Mouse (Mus musculus): Measurements from ENCODE around the gene Rpl18a. TPM values are rescaled to one million over a fixed set of nuclear protein-coding genes. Genes with fewer than 3 reads are reported as not detected.
"Not testable (repeated sequence)": the region's sequence is repeated elsewhere in the genome, so short reads cannot be mapped to it uniquely, and the experiment has no call there.

Rpl18a gene
- total RNA-seq, 2 experiments from 2014 or later = 1,014 to 1,053 TPM

GRCm38 (mm10) chr8:70903582-70903981 lies 6.4 kb upstream of the Rpl18a start:
- no peak for DNase-seq (ENCODE audit: low spot score)

DNA sequence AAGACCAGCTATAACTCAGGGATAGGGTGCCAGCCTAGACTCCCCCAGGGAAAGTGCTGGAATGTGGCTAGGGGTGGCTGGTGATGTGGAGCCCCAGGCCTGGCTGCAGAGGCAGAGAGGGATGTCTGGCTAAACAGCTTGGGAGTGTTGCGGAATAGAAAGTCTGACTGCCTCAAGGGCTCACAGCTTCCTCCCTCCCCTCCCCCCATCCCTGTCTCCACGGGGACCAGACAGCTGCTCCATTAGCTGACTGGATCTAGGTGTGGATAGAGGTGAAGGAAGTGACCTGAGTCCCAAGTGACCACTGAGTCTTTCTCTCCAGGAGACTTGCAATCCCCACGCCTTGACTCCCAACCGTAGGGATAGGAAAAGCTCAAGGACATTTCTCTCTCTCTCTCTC lies 5.9 kb upstream of the Rpl18a start:
- DNase-seq (ENCODE audit: low spot score) = no peak

- DNase-seq (ENCODE audit: low spot score) = no peak
These were observed 5.0 kb upstream of the Rpl18a start for GRCm38 (mm10) chr8:70902211-70902610.

DNA sequence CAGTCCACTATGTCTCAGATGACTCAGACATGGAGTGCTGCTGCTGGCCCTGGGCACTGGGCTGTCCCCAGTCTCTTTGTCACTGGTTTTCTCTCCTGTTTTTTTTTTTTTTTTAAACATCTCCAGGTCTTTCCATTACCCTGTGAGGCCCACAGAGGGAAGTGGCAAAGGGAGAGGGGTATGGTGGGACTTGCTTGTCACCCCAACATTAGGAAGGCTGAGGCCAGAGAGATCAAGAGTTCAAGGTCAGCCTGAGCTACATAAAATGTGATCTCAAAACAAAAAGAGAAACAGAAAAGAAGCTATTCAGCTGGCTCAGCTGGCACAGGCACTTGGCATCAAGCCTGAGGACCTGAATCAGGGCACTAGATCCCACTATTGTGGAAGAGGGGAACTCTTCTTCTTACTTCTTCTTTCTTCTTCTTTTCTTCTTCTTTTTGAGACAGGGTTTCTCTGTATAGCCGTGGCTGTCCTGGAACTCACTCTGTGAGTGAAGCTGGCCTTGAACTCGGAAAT lies 3.7 kb upstream of the Rpl18a start:
- no peak for DNase-seq (ENCODE audit: low spot score)

- no peak for DNase-seq (ENCODE audit: low spot score)
These were observed 2.0 kb upstream of the Rpl18a start for GRCm38 (mm10) chr8:70899226-70899625.

- DNase-seq (ENCODE audit: low spot score) = no peak
These were observed 1.5 kb upstream of the Rpl18a start for GRCm38 (mm10) chr8:70898661-70899198.

DNA sequence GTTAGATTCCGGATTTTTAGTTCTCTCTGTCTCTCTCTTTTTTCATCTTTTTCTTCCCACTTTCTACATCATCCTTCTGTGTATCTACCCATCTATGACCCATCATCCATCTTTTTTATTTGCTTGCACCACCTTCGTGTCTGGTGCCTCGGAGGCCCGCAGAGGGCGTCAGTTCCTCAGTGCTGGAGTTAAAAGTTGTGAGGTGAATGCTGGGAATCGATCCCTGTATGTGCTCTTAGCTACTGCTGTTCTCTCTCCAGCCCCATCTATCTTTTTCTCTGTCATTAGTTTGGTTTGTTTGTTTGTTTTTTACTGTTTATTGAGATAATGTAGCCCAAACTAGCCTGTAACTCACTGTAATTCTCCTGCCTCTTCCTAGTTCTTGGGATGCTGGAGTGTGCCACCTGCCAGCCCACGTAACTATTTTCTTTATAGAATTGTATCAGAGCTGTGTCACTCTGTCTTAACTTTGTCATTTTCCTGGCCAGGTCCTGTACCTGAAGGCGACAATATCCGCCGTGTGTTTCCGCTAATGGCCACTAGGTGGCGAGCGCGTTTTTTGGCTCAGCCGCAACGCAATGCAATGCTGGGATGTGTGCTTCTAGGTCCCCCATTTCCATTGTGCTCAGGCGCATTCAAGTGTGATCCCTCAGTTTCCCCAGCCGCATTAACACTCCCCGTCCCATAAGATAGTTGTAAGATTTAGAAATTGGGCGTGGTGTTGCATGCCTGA lies 635 bp upstream of the Rpl18a start:
- DNase-seq (ENCODE audit: low spot score) = peak; percentile 88

GRCm38 (mm10) chr8:70896316-70897020 lies 744 bp downstream of the Rpl18a start:
- no peak for DNase-seq (ENCODE audit: low spot score)

DNA sequence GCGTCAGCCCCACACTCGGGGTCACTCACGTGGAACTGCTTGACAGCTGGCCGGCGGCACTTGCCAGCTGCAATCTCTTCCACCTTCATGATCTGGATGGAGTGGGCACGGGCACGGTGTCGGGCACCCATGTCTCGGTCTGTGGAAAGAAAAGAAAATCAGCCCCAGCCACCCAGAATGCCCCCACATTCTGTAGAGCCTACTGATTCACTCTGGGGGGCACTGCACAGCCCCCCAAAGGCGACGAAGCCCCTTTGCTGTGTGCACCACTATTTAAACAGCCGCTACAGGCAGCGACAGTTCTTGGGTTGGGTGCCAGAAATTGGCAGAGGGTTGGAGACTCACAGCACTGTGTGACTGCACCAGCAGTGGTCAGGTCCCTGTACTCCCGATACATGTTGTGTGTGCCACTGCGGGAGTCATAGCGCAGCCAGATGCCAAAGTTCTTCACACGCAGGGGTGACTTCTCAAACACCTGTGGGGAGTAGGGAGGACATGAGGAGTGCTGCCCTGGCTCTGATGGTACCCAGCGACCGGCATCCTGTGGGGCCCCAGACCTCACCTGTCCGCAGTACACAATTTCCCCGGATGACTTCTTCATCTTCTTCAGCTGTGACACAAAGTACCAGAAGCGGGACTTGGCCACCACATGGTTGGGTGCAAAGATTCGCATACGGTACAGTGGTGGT lies 1.5 kb downstream of the Rpl18a start:
- DNase-seq (ENCODE audit: low spot score) = not testable (repeated sequence)

GRCm38 (mm10) chr8:70894771-70895545 lies 2.3 kb downstream of the Rpl18a start:
- no peak for DNase-seq (ENCODE audit: low spot score)

- DNase-seq (ENCODE audit: low spot score) = no peak
These were observed 2.9 kb downstream of the Rpl18a start for GRCm38 (mm10) chr8:70894385-70894720.

GRCm38 (mm10) chr8:70893656-70894384 lies 3.4 kb downstream of the Rpl18a start:
- peak; percentile 63 for DNase-seq (ENCODE audit: low spot score)

DNA sequence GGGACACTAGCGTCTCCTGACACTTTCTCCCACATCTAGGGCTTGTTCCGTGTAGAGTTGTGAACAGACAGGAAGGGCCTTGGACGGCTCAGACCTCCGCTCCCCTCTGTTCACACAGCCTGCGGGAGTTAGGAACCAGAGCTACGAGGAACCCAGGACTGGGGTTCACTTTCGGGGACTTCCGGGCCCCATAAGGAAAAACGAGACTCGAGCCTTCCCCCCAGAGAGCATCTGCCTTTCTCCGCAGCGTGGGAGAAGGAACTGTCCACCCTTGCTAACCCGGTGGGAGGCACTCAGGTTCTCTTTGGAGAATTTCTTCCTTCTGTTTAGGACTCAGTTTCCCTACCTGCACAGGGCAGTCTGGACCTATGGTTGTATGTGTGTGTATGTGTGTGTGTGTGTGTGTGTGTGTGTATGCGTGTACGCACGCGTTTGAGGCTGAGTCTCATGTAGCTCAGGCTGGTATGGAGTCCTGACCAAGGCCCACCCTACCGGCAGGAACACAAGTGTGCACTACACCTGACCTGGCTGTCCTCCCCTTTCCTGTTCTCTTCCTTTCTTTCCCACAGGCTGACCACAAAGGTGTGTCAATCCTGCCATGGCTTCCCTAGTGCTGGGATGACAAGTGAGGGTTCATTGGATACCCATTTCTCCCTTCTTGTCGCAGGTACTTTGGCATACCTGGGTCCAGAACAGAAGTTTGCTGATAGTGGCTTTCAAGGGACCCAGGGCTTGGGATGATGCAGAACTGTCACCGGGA lies 4.1 kb downstream of the Rpl18a start:
- no peak for DNase-seq (ENCODE audit: low spot score)

DNA sequence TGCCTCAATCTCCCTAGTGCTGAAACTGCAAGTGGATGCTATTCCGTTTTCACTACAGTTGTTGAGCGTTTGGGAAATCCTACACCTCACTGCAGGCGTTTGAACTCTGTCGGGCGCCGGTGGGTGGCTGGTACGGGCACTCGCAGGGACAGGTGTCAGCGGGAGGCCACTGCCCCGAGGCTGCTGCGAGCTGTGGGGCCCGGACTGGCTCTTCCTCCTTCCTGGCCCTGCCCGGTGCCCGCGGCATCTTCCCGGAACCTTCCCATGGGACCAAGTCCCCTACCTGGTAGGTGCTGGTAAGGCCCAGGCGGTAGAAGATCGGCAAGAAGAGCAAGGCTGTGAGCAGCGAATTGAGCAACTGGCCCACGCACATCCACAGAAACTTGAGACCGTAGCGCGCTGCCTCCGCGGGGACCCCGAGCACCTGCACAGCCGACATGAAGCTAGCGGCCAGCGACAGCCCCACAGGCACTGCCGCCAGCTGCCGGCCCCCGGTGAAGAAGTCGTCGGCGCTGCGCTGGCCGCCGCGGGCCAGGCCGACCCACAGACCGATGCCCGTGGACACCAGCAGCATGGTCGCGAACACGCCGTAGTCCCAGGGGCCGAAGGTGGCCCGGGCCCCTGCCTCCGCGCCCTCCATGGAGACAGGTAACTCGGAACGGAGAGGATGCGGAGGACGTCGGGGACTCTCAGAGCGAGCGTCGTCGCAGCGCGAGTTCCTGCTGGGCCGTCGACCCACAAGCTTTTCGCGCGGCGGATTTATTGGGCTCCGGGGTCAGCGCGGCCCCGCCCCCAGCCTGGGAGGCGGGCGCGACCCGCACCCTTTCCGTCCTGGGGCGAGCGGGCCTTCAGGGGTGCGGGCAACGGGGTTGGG lies 5.0 kb downstream of the Rpl18a start, which contains the start of gene Slc5a5:
Gene Slc5a5, minus strand, starts transcription at position 736 of the 874 bp plus-strand sequence.
- DNase-seq (ENCODE audit: low spot score) = no peak

DNA sequence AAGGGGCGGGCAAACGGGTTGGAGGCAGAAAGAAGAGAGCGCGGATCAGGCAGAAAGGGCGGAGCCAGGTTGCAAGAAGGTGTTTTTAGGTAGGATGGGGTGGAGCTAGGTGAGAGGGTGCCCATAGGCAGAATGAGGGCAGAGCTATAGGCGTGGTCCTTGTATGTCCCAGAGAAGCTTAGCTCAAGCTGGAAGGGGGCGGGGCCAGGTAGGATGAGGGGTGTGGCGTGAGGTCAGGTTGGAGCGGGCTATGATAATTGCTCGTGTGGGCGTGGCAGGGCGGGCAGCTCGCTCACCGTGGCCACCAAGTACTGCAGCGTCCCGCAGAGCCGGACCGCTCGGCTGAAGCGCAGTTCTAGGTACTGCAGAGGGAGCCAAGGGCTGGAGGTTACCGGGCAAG lies 5.9 kb downstream of the Rpl18a start:
- no peak for DNase-seq (ENCODE audit: low spot score)

DNA sequence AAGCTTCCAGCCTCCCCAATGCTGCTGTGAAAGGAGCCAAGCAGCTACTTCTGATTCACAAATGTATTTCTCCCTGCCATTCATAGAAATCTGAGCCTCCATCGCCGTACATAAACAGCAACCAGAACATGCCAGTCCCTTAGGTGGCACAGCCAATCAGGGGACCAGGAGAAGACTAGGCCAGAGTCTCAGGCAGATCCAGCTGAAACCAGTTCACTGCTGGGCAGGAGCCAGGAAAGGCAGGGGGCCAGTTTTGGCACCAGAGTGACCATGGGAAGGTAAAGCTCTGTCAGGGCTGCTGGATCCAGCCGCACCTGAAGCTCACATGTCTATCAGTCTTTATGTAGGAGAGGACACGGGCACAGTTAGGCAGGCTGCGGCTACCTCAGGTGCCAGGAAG lies 6.6 kb downstream of the Rpl18a start:
- DNase-seq (ENCODE audit: low spot score) = no peak

DNA sequence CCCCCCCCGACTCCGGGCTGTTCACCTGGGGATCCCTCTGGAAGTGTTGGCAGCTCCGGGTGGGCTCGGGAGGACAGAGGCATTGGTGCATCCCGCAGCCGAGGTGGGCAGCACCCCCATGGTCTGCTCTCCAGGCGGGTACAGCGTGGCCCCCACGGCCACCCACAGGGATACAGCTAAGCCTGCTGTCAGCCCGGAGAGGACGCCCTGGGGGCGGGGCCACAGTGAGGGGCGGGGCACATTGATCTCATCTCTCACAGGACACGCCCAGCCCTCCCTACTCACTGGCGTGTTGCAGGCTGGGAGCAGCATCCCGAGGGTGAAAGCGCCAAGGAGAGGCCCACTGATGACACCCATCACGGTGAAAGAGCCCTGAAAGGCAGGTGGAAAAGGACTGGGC lies 9.5 kb downstream of the Rpl18a start:
- DNase-seq (ENCODE audit: low spot score) = no peak

GRCm38 (mm10) chr8:70885612-70886011 lies 11.6 kb downstream of the Rpl18a start:
- DNase-seq (ENCODE audit: low spot score) = no peak

- no peak for DNase-seq (ENCODE audit: low spot score)
These were observed 12.5 kb downstream of the Rpl18a start for GRCm38 (mm10) chr8:70884683-70885082.
